Mouse (Mus musculus) liver, adult 2 months (tissue): ENCODE results near the gene Irf9. TPM values are rescaled to one million over a fixed set of nuclear protein-coding genes. Genes with fewer than 3 reads are reported as not detected.

Experiments used
- DNase-seq: peaks from one replicate; pipeline ENCODE4 v3.0.0-alpha.2; 2011; ENCODE audit warnings: low read depth, low spot score; ENCODE audit errors: extremely low read depth
- H3K27ac ChIP-seq: fragments of 200-500 bp; replicated peaks from 2 replicates; pipeline ENCODE4 v1.5.1; 2012; ENCODE audit warnings: low read depth, mild to moderate bottlenecking, control low read depth, inconsistent platforms, low read length; ENCODE audit not compliant: insufficient read depth
- H3K27me3 ChIP-seq: fragments of 200-500 bp; 2 replicates; pipeline ENCODE4 v1.6.1; 2012; ENCODE audit warnings: mild to moderate bottlenecking, moderate library complexity, low read length, inconsistent platforms; ENCODE audit not compliant: control insufficient read depth, insufficient read depth
- H3K36me3 ChIP-seq: fragments of 200-500 bp; 2 replicates; pipeline ENCODE4 v1.6.1; 2012; ENCODE audit warnings: low read length, inconsistent platforms; ENCODE audit not compliant: control insufficient read depth, insufficient read depth
- H3K4me1 ChIP-seq: fragments of 200-500 bp; 2 replicates; pipeline ENCODE4 v1.6.1; 2011; ENCODE audit warnings: low read length; ENCODE audit not compliant: control insufficient read depth, insufficient read depth
- H3K4me3 ChIP-seq: fragments of 200-500 bp; 2 replicates; pipeline ENCODE4 v1.5.1; 2011; ENCODE audit warnings: low read depth, mild to moderate bottlenecking, control low read depth, low read length, moderate library complexity; ENCODE audit not compliant: insufficient read depth
- H3K79me2 ChIP-seq: fragments of 200-500 bp; 2 replicates; pipeline ENCODE4 v1.6.1; 2012; ENCODE audit warnings: inconsistent platforms, mild to moderate bottlenecking, low read length, moderate library complexity; ENCODE audit not compliant: control insufficient read depth, insufficient read depth
- H3K9ac ChIP-seq: fragments of 200-500 bp; 2 replicates; pipeline ENCODE4 v1.6.1; 2012; ENCODE audit warnings: low read depth, mild to moderate bottlenecking, control low read depth, inconsistent platforms, low read length
- CTCF ChIP-seq: fragments of 200-500 bp; IDR thresholded peaks from 2 replicates; pipeline ENCODE4 v1.5.1; 2011; ENCODE audit warnings: low read depth, low read length, control low read depth
- POLR2A ChIP-seq: fragments of 200-500 bp; IDR thresholded peaks from 2 replicates; pipeline ENCODE4 v1.6.1; 2011; ENCODE audit warnings: low read length, control low read depth; ENCODE audit not compliant: insufficient read depth; ENCODE audit errors: extremely low read depth
- WGBS: fragments of 180-500 bp; shearing (Covaris S2); methylation state at CpG from one replicate; pipeline ENCODE4 v1.1.7; 2018; 5-methylcytosine and 5-hydroxymethylcytosine counted together
- polyA plus RNA-seq: library from polyadenylated mRNA; depleted of rRNA; stranded (reverse); fragments of >200 nt; gene quantifications from 2 replicates; pipeline ENCODE4 v1.2.3, GENCODE M21; 2012; rRNA removed
- total RNA-seq: library from RNA; depleted of rRNA; stranded (reverse); fragments of >200 nt; gene quantifications from 2 replicates; pipeline ENCODE4 v1.2.3, GENCODE M21; 2014; rRNA removed

The Irf9 gene
- total RNA-seq (21.1 and 24.2 TPM in 2 replicates), polyA plus RNA-seq (36.8 and 45.0 TPM in 2 replicates)

- Histone ChIP-seq H3K36me3 (peaks cover 38% of the 10 kb centered on the region), H3K9ac (peak within 1 kb of the TSS; percentile 83), H3K79me2 (peaks cover 2% of the 10 kb centered on the region; the same call in 1 of the 2 replicates), H3K4me3 (peak within 1 kb of the TSS; percentile 75), H3K4me1 (peaks cover 22% of the 10 kb centered on the region), H3K27ac (peak within 1 kb of the TSS; percentile 96), H3K27me3 (no peaks in the 10 kb centered on the region)
- DNase-seq = no peak
- TF ChIP-seq POLR2A (no peak), CTCF (no peak)
- 74% methylated on average over 7 of the region's 7 CpGs for WGBS
Observed at GRCm38 (mm10) chr14:55603271-55603632, at the start of gene Irf9. TSS of gene Irf9 (plus strand) at chr14:55603571.

DNA sequence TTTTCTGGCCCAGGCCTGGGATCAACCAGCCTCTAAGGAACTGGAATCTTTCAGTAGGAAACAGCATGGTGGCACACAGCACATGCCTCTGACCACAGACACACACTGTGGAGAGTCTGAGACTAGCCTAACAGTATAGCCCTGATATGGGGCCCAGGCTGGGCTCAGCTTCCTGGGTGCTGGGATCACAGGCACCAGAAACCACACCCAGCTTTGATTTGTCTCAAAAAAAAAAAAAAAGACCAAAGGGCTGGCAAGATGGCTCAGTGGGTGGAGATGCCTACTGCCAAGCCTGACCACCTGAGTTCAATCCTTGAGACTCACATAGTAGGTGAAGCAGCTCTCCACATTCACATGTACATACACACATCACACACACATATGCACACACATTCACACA is 48.7 kb upstream of the Irf9 start:
- peaks cover 7% of the 10 kb centered on the region for H3K4me1 ChIP-seq
- H3K79me2 ChIP-seq = no peaks in the 10 kb centered on the region
- no peaks in the 10 kb centered on the region for H3K36me3 ChIP-seq
- H3K4me3 ChIP-seq = no peak overlapping the region
- H3K27me3 ChIP-seq = no peaks in the 10 kb centered on the region
- TF ChIP-seq POLR2A = no peak
- TF ChIP-seq CTCF = no peak
- no peak for DNase-seq
- no peak overlapping the region for H3K27ac ChIP-seq
- H3K9ac ChIP-seq = no peak overlapping the region

DNA sequence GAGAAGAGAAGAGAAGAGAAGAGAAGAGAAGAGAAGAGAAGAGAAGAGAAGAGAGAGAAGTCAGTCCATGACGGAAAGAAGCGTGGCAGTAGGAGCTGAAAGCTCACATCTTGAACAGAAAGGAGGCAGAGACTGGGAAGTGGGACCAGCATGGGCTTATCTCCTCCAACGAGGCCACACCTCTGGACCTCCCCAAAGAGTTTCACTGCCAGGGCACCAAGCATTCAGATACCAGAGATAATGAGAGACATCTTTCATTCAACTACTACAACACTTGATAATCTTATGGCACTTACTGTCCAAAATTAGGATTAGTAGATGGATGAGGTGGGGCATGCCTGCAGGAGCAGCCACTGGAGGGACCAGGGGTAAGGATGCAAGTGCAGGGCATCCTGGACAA is 47.6 kb upstream of the Irf9 start:
- DNase-seq = no peak
- H3K9ac ChIP-seq = no peak overlapping the region
- H3K36me3 ChIP-seq = no peaks in the 10 kb centered on the region
- H3K27me3 ChIP-seq = no peaks in the 10 kb centered on the region
- no peak overlapping the region for H3K27ac ChIP-seq
- no peaks in the 10 kb centered on the region for H3K79me2 ChIP-seq
- peaks cover 7% of the 10 kb centered on the region for H3K4me1 ChIP-seq
- 84% methylated on average over 3 of the region's 3 CpGs for WGBS
- TF ChIP-seq POLR2A (no peak), CTCF (no peak)
- H3K4me3 ChIP-seq = no peak overlapping the region

- H3K4me1 ChIP-seq = peaks cover 10% of the 10 kb centered on the region
- WGBS = 4% methylated on average over 5 of the region's 5 CpGs
- H3K4me3 ChIP-seq = no peak overlapping the region
- peaks cover 10% of the 10 kb centered on the region for H3K79me2 ChIP-seq
- peak overlapping the region; percentile 87 for H3K27ac ChIP-seq
- TF ChIP-seq CTCF (peak; percentile 94), POLR2A (no peak)
- H3K27me3 ChIP-seq = no peaks in the 10 kb centered on the region
- H3K36me3 ChIP-seq = no peaks in the 10 kb centered on the region
- H3K9ac ChIP-seq = peak overlapping the region; percentile 69
- DNase-seq = peak; percentile 92
Observed at GRCm38 (mm10) chr14:55557003-55557402, 46.4 kb upstream of the Irf9 start.

- DNase-seq = no peak
- H3K27ac ChIP-seq = peak overlapping the region; percentile 87
- no peak overlapping the region for H3K4me3 ChIP-seq
- H3K36me3 ChIP-seq = no peaks in the 10 kb centered on the region
- no peaks in the 10 kb centered on the region for H3K27me3 ChIP-seq
- TF ChIP-seq POLR2A (no peak), CTCF (no peak)
- H3K4me1 ChIP-seq = peaks cover 10% of the 10 kb centered on the region
- H3K79me2 ChIP-seq = peaks cover 14% of the 10 kb centered on the region
- peak overlapping the region; percentile 16; the same call in 1 of the 2 replicates for H3K9ac ChIP-seq
- WGBS = 71% methylated on average over 3 of the region's 3 CpGs
Observed at GRCm38 (mm10) chr14:55557587-55557986, 45.8 kb upstream of the Irf9 start.

DNA sequence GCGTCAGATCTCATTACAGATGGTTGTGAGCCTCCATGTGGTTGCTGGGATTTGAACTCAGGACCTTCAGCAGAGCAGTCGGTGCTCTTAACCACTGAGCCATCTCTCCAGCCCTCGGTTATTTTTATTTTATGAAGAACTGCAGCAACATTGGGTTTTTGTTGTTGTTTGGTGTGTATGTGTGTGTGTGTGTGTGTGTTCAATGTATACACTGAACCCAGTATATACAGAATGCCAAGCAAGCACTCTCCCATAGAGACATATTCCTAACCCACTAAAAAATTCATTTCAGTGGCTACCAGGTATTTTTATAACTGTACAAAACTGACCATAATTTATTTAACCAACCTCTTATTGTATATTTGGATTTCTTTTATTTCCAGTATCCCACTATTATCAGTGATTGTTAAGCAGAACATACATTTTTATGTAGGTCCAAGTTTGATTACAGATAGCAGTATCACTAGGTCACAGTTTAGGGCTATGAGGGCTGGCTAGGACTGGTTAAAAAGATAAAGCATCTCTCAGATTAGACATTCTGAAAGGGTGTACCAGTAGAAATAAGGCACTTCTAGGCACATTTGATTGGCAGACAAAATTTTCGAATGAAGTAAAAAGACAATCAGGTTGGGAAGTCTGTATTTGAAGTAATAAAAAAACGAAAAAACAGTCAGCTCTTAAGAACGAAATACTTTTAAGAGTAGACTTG is 44.5 kb upstream of the Irf9 start:
- H3K36me3 ChIP-seq = peaks cover 9% of the 10 kb centered on the region
- no peak overlapping the region for H3K27ac ChIP-seq
- WGBS = 49% methylated on average over 6 of the region's 6 CpGs
- no peak for DNase-seq
- peak overlapping the region; percentile 81; the same call in 1 of the 2 replicates for H3K4me3 ChIP-seq
- no peak for TF ChIP-seq CTCF
- no peak for TF ChIP-seq POLR2A
- H3K27me3 ChIP-seq = no peaks in the 10 kb centered on the region
- no peak overlapping the region for H3K9ac ChIP-seq
- H3K4me1 ChIP-seq = peaks cover 13% of the 10 kb centered on the region
- H3K79me2 ChIP-seq = peaks cover 16% of the 10 kb centered on the region
